Mouse (Mus musculus) stomach, postnatal 0 days (tissue): Measurements from ENCODE around the gene Car11. TPM values are rescaled to one million over a fixed set of nuclear protein-coding genes. Genes with fewer than 3 reads are reported as not detected.

Experiments used
- ATAC-seq: fragments of 200-750 bp; cut with Nextera tagmentation; 2 replicates; pipeline ENCODE4 v1.8.0; 2017; ENCODE audit not compliant: low FRiP score, low TSS enrichment
- DNase-seq: peaks from one replicate; pipeline ENCODE4 v3.0.0-alpha.2; 2016; ENCODE audit warnings: low spot score
- H3K27ac ChIP-seq: fragments of 300-500 bp; sonication (generic); replicated peaks from 2 replicates; pipeline ENCODE4 v1.5.1; 2014; ENCODE audit warnings: mild to moderate bottlenecking, control low read depth
- H3K27me3 ChIP-seq: fragments of 300-500 bp; sonication (generic); 2 replicates; pipeline ENCODE4 v1.6.1; 2014; ENCODE audit warnings: low read length; ENCODE audit not compliant: control insufficient read depth, insufficient read depth
- H3K36me3 ChIP-seq: fragments of 300-500 bp; sonication (generic); 2 replicates; pipeline ENCODE4 v1.6.1; 2014; ENCODE audit warnings: low read length, mixed read lengths; ENCODE audit not compliant: control insufficient read depth, insufficient read depth
- H3K4me1 ChIP-seq: fragments of 300-500 bp; sonication (generic); replicated peaks from 2 replicates; pipeline ENCODE4 v1.6.1; 2014; ENCODE audit warnings: antibody characterized with exemption; ENCODE audit not compliant: control insufficient read depth, insufficient read depth
- H3K4me2 ChIP-seq: fragments of 300-500 bp; sonication (generic); replicated peaks from 2 replicates; pipeline ENCODE4 v1.6.1; 2014; ENCODE audit warnings: low read depth, mild to moderate bottlenecking, control low read depth, moderate library complexity
- H3K4me3 ChIP-seq: fragments of 300-500 bp; sonication (generic); 2 replicates; pipeline ENCODE4 v1.5.1; 2014; ENCODE audit warnings: low read depth, low read length, control low read depth
- H3K9ac ChIP-seq: fragments of 300-500 bp; sonication (generic); 2 replicates; pipeline ENCODE4 v1.6.1; 2014; ENCODE audit warnings: mild to moderate bottlenecking, low read length, control low read depth, mixed read lengths
- H3K9me3 ChIP-seq: fragments of 300-500 bp; sonication (generic); 2 replicates; pipeline ENCODE4 v1.6.1; 2016; ENCODE audit warnings: low read length; ENCODE audit not compliant: control insufficient read depth
- CTCF ChIP-seq: IDR thresholded peaks from 2 replicates; pipeline ENCODE4 v1.5.1; 2016; ENCODE audit warnings: antibody characterized with exemption, low read depth, mild to moderate bottlenecking, moderate library complexity
- EP300 ChIP-seq: optimal IDR thresholded peaks from 2 replicates; pipeline ENCODE3; 2016; ENCODE audit warnings: antibody characterized with exemption
- WGBS: fragments of 180-500 bp; shearing (Covaris S2); extraction: QIAGEN DNeasy Blood & Tissue Kit; methylation state at CpG from one replicate; pipeline ENCODE4 v1.1.7; 2014; 5-methylcytosine and 5-hydroxymethylcytosine counted together
- polyA plus RNA-seq: library from polyadenylated mRNA; unstranded; fragments of >200 nt; fragmentation: Nextera tagmentation; extraction: Ambion mirVana; gene quantifications from 2 replicates; pipeline ENCODE4 v1.2.1, GENCODE M21; 2015

Car11 gene
- polyA plus RNA-seq, 1 experiment from 2014 or later: 2.7 TPM

GRCm38 (mm10) chr7:45685811-45686210, 13.8 kb upstream of the Car11 start:
- no peak overlapping the region for H3K4me2 ChIP-seq
- no peaks in the 10 kb centered on the region for H3K9me3 ChIP-seq
- no peak overlapping the region for H3K4me3 ChIP-seq
- no peaks in the 10 kb centered on the region for H3K27me3 ChIP-seq
- 36% methylated on average over 10 of the region's 10 CpGs for WGBS
- H3K4me1 ChIP-seq: peaks cover 7% of the 10 kb centered on the region; the same call in 1 of the 2 replicates
- no peak overlapping the region for H3K27ac ChIP-seq
- no peak for ATAC-seq
- no peak for TF ChIP-seq EP300
- no peak for TF ChIP-seq CTCF
- no peak for DNase-seq
- 0 out of 2 replicates have a peak overlapping the region, but pooled peaks have one; percentile 8 for H3K9ac ChIP-seq
- no peaks in the 10 kb centered on the region for H3K36me3 ChIP-seq

GRCm38 (mm10) chr7:45686841-45687240, 12.8 kb upstream of the Car11 start:
- 53% methylated on average over 3 of the region's 3 CpGs for WGBS
- DNase-seq (no peak), ATAC-seq (no peak)
- peaks cover 7% of the 10 kb centered on the region; the same call in 1 of the 2 replicates for H3K4me1 ChIP-seq
- no peak overlapping the region for H3K27ac ChIP-seq
- no peaks in the 10 kb centered on the region for H3K27me3 ChIP-seq
- no peak overlapping the region for H3K9ac ChIP-seq
- TF ChIP-seq CTCF (no peak), EP300 (no peak)
- no peak overlapping the region for H3K4me3 ChIP-seq
- H3K9me3 ChIP-seq: no peaks in the 10 kb centered on the region
- H3K4me2 ChIP-seq: no peak overlapping the region
- H3K36me3 ChIP-seq: no peaks in the 10 kb centered on the region

DNA sequence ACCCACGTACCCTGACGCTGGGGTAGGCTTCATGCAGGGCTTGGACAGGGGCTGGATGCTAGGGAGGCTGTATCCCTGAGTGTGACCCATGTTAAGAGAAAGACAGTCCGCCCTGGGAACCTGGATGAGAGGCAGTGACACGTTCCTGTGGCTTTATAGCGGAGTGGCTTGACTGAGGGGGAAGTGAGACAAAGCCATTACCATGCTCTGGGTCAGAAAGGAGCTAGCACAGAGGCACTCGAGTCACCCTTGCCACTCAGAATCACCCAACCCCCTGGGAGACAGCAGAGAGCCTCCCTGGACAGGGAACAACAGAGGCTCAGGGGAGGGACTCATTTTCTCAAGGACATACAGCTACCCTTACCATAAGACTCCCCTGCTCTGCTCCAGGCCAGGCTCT, 10.5 kb upstream of the Car11 start:
- H3K36me3 ChIP-seq: no peaks in the 10 kb centered on the region
- no peak overlapping the region for H3K4me2 ChIP-seq
- no peak overlapping the region for H3K27ac ChIP-seq
- DNase-seq (no peak), ATAC-seq (no peak)
- 65% methylated on average over 6 of the region's 6 CpGs for WGBS
- H3K4me3 ChIP-seq: no peak overlapping the region
- no peak for TF ChIP-seq EP300
- no peak overlapping the region for H3K9ac ChIP-seq
- H3K27me3 ChIP-seq: no peaks in the 10 kb centered on the region
- peaks cover 7% of the 10 kb centered on the region; the same call in 1 of the 2 replicates for H3K4me1 ChIP-seq
- no peaks in the 10 kb centered on the region for H3K9me3 ChIP-seq

- H3K4me2 ChIP-seq: no peak overlapping the region
- no peak overlapping the region for H3K4me3 ChIP-seq
- H3K27me3 ChIP-seq: no peaks in the 10 kb centered on the region
- no peaks in the 10 kb centered on the region for H3K36me3 ChIP-seq
- 66% methylated on average over 11 of the region's 11 CpGs for WGBS
- H3K9ac ChIP-seq: no peak overlapping the region
- no peak for DNase-seq
- no peaks in the 10 kb centered on the region for H3K9me3 ChIP-seq
- H3K27ac ChIP-seq: no peak overlapping the region
- ATAC-seq: no peak
- H3K4me1 ChIP-seq: peaks cover 7% of the 10 kb centered on the region; the same call in 1 of the 2 replicates
- TF ChIP-seq EP300: no peak
- TF ChIP-seq CTCF: no peak
Observed at GRCm38 (mm10) chr7:45689800-45690199, 9.8 kb upstream of the Car11 start.

- Histone ChIP-seq H3K9me3 (no peaks in the 10 kb centered on the region), H3K27ac (no peak overlapping the region), H3K9ac (no peak overlapping the region), H3K4me2 (no peak overlapping the region), H3K36me3 (no peaks in the 10 kb centered on the region), H3K4me1 (no peaks in the 10 kb centered on the region), H3K4me3 (no peak overlapping the region), H3K27me3 (no peaks in the 10 kb centered on the region)
- 76% methylated on average over 2 of the region's 2 CpGs for WGBS
- TF ChIP-seq EP300: no peak
- TF ChIP-seq CTCF: no peak
- ATAC-seq (no peak), DNase-seq (no peak)
Observed at GRCm38 (mm10) chr7:45692364-45692763, 7.3 kb upstream of the Car11 start.

DNA sequence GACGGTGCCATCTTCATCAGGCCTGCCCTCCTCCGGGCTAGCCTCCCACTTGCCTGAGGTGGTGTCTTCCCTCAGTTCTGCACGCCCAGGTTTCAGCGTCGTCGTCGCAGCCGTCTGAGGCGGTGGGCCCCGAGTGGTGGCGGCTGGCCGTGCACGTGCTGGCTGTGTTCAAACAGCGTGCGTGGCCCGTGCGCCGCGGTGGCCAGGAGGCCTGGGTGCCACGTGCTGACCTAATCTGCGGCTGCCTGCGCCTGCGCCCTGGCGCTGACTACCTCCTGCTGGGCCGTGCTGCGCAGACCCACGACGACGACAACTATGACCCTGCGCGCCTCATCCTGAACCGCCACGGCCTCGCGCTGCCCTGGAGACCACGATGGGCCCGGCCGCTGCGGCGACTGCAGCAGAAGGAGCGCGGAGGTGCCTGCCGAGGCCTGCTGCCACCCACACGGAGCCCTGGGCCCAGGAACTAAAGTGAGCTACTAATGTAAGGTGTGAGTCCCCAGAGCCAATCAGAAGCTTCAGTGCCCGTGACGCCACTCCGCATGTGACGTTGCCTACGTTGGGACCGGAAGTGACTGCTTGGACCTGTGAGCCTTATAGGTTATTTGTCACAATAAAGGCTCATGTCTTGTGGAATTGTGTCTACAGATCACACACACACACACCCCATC, 5.6 kb upstream of the Car11 start, which contains the start of gene Sec1:
TSS of gene Sec1 (minus strand) at position 482 of the 671 bp plus-strand sequence.
- H3K27ac ChIP-seq: no peak within 1 kb of the TSS
- DNase-seq (no peak), ATAC-seq (no peak)
- H3K36me3 ChIP-seq: no peaks in the 10 kb centered on the region
- no peaks in the 10 kb centered on the region for H3K27me3 ChIP-seq
- no peaks in the 10 kb centered on the region for H3K9me3 ChIP-seq
- no peak within 1 kb of the TSS for H3K4me2 ChIP-seq
- 91% methylated on average over 50 of the region's 50 CpGs for WGBS
- H3K9ac ChIP-seq: no peak within 1 kb of the TSS
- no peaks in the 10 kb centered on the region for H3K4me1 ChIP-seq
- no peak within 1 kb of the TSS for H3K4me3 ChIP-seq
- TF ChIP-seq CTCF (no peak), EP300 (no peak)
